ENCODE assay signal across 9 mouse cellular contexts in genomic region chr1:178338318-178338641, GRCm38 (mm10). TPM values are rescaled to one million over a fixed set of nuclear protein-coding genes. Genes with fewer than 3 reads are reported as not detected.
DNase-seq lines count a peak whose midpoint lies in the region; ATAC-seq and TF ChIP-seq lines count a peak whose summit lies in the region.
"Had no signal": no experiment of that assay in that cellular context is flagged by ENCODE, and none has a peak within 500 bp of the region (broad histone marks: within the 10 kb centered on the region; RNA-seq: fewer than 3 reads in every experiment).

No protein-coding gene starts in this region.

- peaks cover 10% of the 10 kb centered on the region for H3K4me1 ChIP-seq in heart, embryonic 12.5 days (replicated peaks)
- peaks cover 4% of the 10 kb centered on the region; the same call in 1 of the 2 replicates for H3K4me1 ChIP-seq in kidney, postnatal 0 days (replicated peaks; ENCODE audit: insufficient read depth, low read length)
- H3K4me1 ChIP-seq in stomach, embryonic 14.5 days (ENCODE audit: control insufficient read depth, insufficient read depth, low read length): peaks cover 6% of the 10 kb centered on the region; the same call in 1 of the 2 replicates

- DNase-seq in gastrocnemius, adult 2 months: peak; percentile 28
- DNase-seq in gastrocnemius, adult 8-10 months (ENCODE audit: low spot score in 2 of 2): no peak
- peak; percentile 57 for DNase-seq in cerebellum, adult 9-11 months
- peak; percentile 56 for DNase-seq in kidney, postnatal 0 days (ENCODE audit: low spot score)
- DNase-seq in lung, postnatal 4 days: peak; percentile 30 to 49

- intact Hi-C loops in gastrocnemius, adult 2 months (cut with DNase I): no loop called here

- no peaks in the 10 kb centered on the region for H3K27me3 ChIP-seq in heart, embryonic 12.5 days (replicated peaks)
- no peaks in the 10 kb centered on the region for H3K27me3 ChIP-seq in kidney, postnatal 0 days (ENCODE audit: insufficient read depth, low read length)
- H3K27me3 ChIP-seq in stomach, embryonic 14.5 days (ENCODE audit: control insufficient read depth, insufficient read depth, low read length): no peaks in the 10 kb centered on the region
- H3K27me3 ChIP-seq: Patski had no signal

- no peaks in the 10 kb centered on the region for H3K9me3 ChIP-seq in heart, embryonic 12.5 days (replicated peaks)
- no peaks in the 10 kb centered on the region for H3K9me3 ChIP-seq in kidney, postnatal 0 days (replicated peaks; ENCODE audit: low read length)
- no peaks in the 10 kb centered on the region for H3K9me3 ChIP-seq in stomach, embryonic 14.5 days (ENCODE audit: control insufficient read depth, low read depth, low read length)

- ATAC-seq in heart, embryonic 12.5 days (ENCODE audit: insufficient number of reproducible peaks, low FRiP score): no peak
- no peak for ATAC-seq in kidney, postnatal 0 days (replicated peaks; ENCODE audit: low FRiP score, low read depth)
- ATAC-seq in stomach, embryonic 14.5 days (ENCODE audit: insufficient number of reproducible peaks, insufficient read depth, low FRiP score, low read depth): no peak
- ATAC-seq in erythroid progenitor cell, adult 5-6 weeks (replicated peaks; ENCODE audit: low FRiP score, poor library complexity, severe bottlenecking): no peak

- peak overlapping the region; percentile 100 for H3K27ac ChIP-seq in gastrocnemius, adult 2 months
- H3K27ac ChIP-seq in heart, embryonic 12.5 days (ENCODE audit: poor library complexity, severe bottlenecking): peak overlapping the region; percentile 100
- H3K27ac ChIP-seq in kidney, postnatal 0 days: peak overlapping the region; percentile 100
- peak overlapping the region; percentile 100 for H3K27ac ChIP-seq in stomach, embryonic 14.5 days (ENCODE audit: low read length)

- peak overlapping the region; percentile 77 for H3K4me2 ChIP-seq in heart, embryonic 12.5 days
- peak overlapping the region; percentile 69 for H3K4me2 ChIP-seq in kidney, postnatal 0 days (ENCODE audit: low read length)
- H3K4me2 ChIP-seq in stomach, embryonic 14.5 days (replicated peaks; ENCODE audit: low read depth, low read length): peak overlapping the region; percentile 56

- TF ChIP-seq CTCF in gastrocnemius, adult 2 months (IDR thresholded peaks at IDR 0.05): no peak
- TF ChIP-seq CTCF in kidney, postnatal 0 days (IDR thresholded peaks at IDR 0.05; ENCODE audit: low read depth): no peak

- H3K4me3 ChIP-seq in gastrocnemius, adult 2 months: peak overlapping the region; percentile 81
- H3K4me3 ChIP-seq in heart, embryonic 12.5 days: peak overlapping the region; percentile 98
- H3K4me3 ChIP-seq in kidney, postnatal 0 days (replicated peaks; ENCODE audit: low read depth, low read length): peak overlapping the region; percentile 100
- peak overlapping the region; percentile 99 for H3K4me3 ChIP-seq in stomach, embryonic 14.5 days (ENCODE audit: low read depth, low read length)

- peaks cover 12% of the 10 kb centered on the region for H3K36me3 ChIP-seq in heart, embryonic 12.5 days
- peaks cover 13% of the 10 kb centered on the region; the same call in 1 of the 2 replicates for H3K36me3 ChIP-seq in kidney, postnatal 0 days (ENCODE audit: insufficient read depth, low read length)
- peaks cover 15% of the 10 kb centered on the region for H3K36me3 ChIP-seq in stomach, embryonic 14.5 days (ENCODE audit: control insufficient read depth, insufficient read depth, low read length)

- H3K9ac ChIP-seq in heart, embryonic 12.5 days: peak overlapping the region; percentile 72
- peak overlapping the region; percentile 100 for H3K9ac ChIP-seq in kidney, postnatal 0 days (ENCODE audit: low read depth, low read length)
- peak overlapping the region; percentile 100 for H3K9ac ChIP-seq in stomach, embryonic 14.5 days (replicated peaks; ENCODE audit: low read depth, low read length)

- 9% methylated on average over 6 of the region's 6 CpGs for WGBS in heart, embryonic 12.5 days
- WGBS in kidney, postnatal 0 days: 6% methylated on average over 6 of the region's 6 CpGs
- 4% methylated on average over 6 of the region's 6 CpGs for WGBS in stomach, embryonic 14.5 days

RNA-seq across cellular contexts. Expression of gene Hnrnpu, which starts 0.7 kb away (rescaled TPM):
- total RNA-seq in gastrocnemius, adult 2 months (2021): 100 to 1,000 TPM; 135 to 140 TPM
- total RNA-seq in gastrocnemius, adult 8-10 months (2022): 100 to 1,000 TPM in 3 of 4 experiments, 10 to 100 TPM in 1; 92.2 to 133 (median 119) TPM
- polyA plus RNA-seq in heart, embryonic 12.5 days (2016; fragmentation: Nextera tagmentation; extraction: Ambion mirVana): 482 and 495 TPM in 2 replicates
- 274 and 302 TPM in 2 replicates for polyA plus RNA-seq in kidney, postnatal 0 days (2015; fragmentation: Nextera tagmentation; extraction: Ambion mirVana)
- 364 and 458 TPM in 2 replicates for polyA plus RNA-seq in stomach, embryonic 14.5 days (2014; fragmentation: Nextera tagmentation; extraction: Ambion mirVana)
- 388 and 415 TPM in 2 replicates for total RNA-seq in erythroid progenitor cell, adult 5-6 weeks (2015; ENCODE audit: low replicate concordance)
- 473 and 501 TPM in 2 replicates for total RNA-seq in erythroid progenitor cell, adult 5-6 weeks (2017; ENCODE audit: low replicate concordance)

RNA-seq across cellular contexts. Expression of gene Cox20, which starts 19.4 kb away (rescaled TPM):
- 10 to 100 TPM; 33.3 to 63.8 TPM for total RNA-seq in gastrocnemius, adult 2 months (2021)
- 10 to 100 TPM; 27.9 to 42.9 (median 37.3) TPM for total RNA-seq in gastrocnemius, adult 8-10 months (2022)
- 200 and 201 TPM in 2 replicates for polyA plus RNA-seq in heart, embryonic 12.5 days (2016; fragmentation: Nextera tagmentation; extraction: Ambion mirVana)
- 216 and 225 TPM in 2 replicates for polyA plus RNA-seq in kidney, postnatal 0 days (2015; fragmentation: Nextera tagmentation; extraction: Ambion mirVana)
- 138 and 149 TPM in 2 replicates for polyA plus RNA-seq in stomach, embryonic 14.5 days (2014; fragmentation: Nextera tagmentation; extraction: Ambion mirVana)
- total RNA-seq in erythroid progenitor cell, adult 5-6 weeks (2015; ENCODE audit: low replicate concordance): 148 and 178 TPM in 2 replicates
- 230 and 253 TPM in 2 replicates for total RNA-seq in erythroid progenitor cell, adult 5-6 weeks (2017; ENCODE audit: low replicate concordance)

Comparison
In these comparisons a context has a peak if more than half of its experiments do, and no peak if none do; other contexts are left out.
1. DNase-seq: peak in gastrocnemius, adult 2 months (single experiment), cerebellum, adult 9-11 months (single experiment), kidney, postnatal 0 days (single experiment) and lung, postnatal 4 days (2 of 2); none in gastrocnemius, adult 8-10 months (0 of 2).
2. Peak in every context shown above with its lines, with median percentiles within 50 percentile points of each other: H3K27ac ChIP-seq, H3K4me3 ChIP-seq, H3K4me2 ChIP-seq and H3K9ac ChIP-seq.